Mouse (Mus musculus): ENCODE data around the gene Mark3. TPM values are rescaled to one million over a fixed set of nuclear protein-coding genes. Genes with fewer than 3 reads are reported as not detected.

Mark3 gene
- polyA plus RNA-seq, 1 experiment from 2014 or later, result 25.7 TPM

DNA sequence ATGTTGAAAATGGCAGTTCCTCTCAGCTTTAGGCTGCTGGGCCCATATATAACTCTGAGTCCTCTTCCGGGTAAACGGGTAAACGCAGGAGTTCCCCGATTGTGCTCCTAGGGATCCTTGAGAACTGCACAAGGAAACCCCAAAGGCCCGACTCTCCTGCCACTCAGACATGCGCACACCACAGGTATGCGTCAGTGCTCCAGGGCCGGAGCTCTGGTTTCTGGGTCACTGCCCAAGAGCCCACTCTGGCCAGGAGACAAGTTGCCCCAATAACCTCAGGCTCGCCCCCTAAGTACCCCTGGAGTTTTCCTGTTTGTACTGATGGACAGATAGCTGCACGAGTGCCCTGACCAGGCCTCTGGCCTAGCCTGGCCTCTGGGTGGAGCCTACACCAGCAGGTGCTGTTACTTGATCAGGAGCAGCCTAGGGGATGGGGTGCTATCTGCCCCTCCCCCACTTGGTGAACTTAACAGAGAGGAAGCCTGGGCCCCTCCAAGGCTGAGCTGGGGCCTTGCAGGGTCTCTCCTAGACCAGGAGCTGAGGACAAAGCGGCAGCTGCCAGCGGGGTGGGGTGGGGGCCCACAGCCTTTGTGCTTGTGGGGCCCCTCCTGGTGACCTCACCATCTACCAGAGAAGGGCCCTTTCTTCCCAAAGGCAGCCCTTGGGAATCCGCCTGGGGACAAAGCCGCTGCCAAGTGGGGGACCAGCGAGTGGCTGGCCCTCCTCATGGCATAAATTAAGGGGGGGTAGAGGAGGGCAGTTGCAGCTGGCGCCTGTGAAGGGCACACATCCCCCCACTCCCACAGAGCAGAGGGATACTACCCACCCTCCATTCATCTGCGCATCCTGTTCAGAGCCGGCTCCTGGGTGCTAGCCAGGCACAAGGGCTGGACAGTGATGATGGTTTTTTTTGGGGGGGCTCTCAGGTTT, 119.3 kb downstream of the Mark3 start:
- Histone ChIP-seq H3K9ac (ENCODE audit: low read length) (peak overlapping the region; percentile 52), H3K36me3 (ENCODE audit: control insufficient read depth, insufficient read depth) (no peaks in the 10 kb centered on the region), H3K27ac (ENCODE audit: low read length) (peak overlapping the region; percentile 56), H3K9me3 (replicated peaks; ENCODE audit: control insufficient read depth, low read length) (no peaks in the 10 kb centered on the region), H3K27me3 (ENCODE audit: control insufficient read depth, insufficient read depth, low read length) (no peaks in the 10 kb centered on the region), H3K4me1 (ENCODE audit: control insufficient read depth, insufficient read depth, low read length) (peaks cover 45% of the 10 kb centered on the region), H3K4me2 (ENCODE audit: low read depth, low read length) (peak overlapping the region; percentile 36; the same call in 1 of the 2 replicates), H3K4me3 (ENCODE audit: low read length) (no peak overlapping the region)
- ATAC-seq (replicated peaks; ENCODE audit: extremely low read depth, insufficient read depth, low FRiP score), result peak; percentile 31; the same call in 1 of the 2 replicates
- WGBS, result 58% methylated on average over 18 of the region's 18 CpGs

DNA sequence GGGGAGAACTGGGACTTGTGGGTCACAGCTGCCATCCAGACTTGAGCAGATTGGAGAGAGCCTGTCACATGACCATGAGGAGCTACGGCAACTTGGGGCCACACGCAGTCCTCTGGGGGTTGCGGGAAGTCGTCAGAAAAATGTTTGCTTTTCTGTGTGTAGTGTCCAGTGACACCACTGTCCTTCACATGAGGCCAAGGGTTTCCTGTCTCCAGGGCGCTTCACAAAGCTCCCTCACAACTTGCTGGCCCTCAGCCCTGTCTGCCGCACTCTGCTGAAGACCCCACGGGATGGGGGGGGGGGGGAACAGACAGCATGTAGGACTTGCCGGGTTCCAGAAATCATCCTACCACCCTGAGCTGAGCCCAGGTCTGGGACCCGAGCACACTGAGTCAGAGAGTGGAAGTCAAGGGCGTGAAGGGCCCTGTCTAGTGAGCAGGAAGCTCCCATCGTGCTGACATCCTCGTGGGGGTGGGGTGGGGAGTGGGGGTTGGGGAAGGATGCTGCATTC, 120.0 kb downstream of the Mark3 start:
- whole genome bisulfite sequencing, result 14% methylated on average over 12 of the region's 12 CpGs
- Histone ChIP-seq H3K4me2 (ENCODE audit: low read depth, low read length) (peak overlapping the region; percentile 36), H3K36me3 (ENCODE audit: control insufficient read depth, insufficient read depth) (no peaks in the 10 kb centered on the region), H3K9me3 (replicated peaks; ENCODE audit: control insufficient read depth, low read length) (no peaks in the 10 kb centered on the region), H3K4me3 (ENCODE audit: low read length) (no peak overlapping the region), H3K9ac (ENCODE audit: low read length) (peak overlapping the region; percentile 52), H3K27me3 (ENCODE audit: control insufficient read depth, insufficient read depth, low read length) (no peaks in the 10 kb centered on the region), H3K27ac (ENCODE audit: low read length) (peak overlapping the region; percentile 56), H3K4me1 (ENCODE audit: control insufficient read depth, insufficient read depth, low read length) (peaks cover 39% of the 10 kb centered on the region)
- peak; percentile 26 for ATAC-seq (replicated peaks; ENCODE audit: extremely low read depth, insufficient read depth, low FRiP score)

DNA sequence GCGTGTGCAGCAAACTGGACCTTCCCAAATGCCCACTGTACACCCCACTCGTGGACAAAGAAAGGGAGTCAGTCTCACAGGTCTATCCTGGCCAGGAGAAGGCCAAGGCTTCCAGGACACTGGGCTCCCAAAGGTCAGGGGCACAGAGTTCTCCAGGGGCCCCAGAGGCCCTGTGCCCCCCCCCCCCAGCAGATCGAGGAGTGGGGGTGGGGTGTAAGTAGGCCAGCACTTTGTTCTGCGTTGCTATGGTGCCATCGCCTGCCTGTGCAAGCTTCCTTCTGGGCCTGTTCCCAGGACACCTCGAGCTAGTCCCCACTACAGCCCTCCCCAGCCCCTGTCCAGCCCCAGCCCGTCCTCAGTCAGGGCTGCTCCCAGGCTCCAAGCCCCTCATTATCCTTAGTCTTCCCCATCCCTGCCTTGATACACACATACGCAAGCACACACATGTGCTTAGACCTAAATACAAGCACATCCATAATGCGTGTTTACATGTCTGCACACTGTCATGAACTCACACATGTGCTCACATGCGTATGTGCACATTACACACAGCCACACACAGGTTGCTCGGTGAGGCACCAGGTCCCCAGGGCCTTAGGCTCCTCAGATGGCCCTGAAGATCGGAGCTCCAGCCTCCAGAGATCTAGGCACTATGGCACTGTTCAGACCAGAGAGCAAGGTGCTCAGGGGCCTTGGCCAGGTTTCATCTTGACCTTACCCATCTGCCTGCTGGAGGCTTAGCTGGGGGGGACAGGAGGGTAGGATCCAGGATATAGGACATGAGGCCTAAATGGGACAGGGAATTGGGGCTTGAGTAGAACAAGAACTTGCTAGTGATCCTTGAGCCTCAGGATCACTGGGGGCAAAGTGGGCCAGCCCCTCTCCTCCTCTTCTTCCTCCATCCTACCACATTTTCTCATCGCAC, 120.8 kb downstream of the Mark3 start:
- 68% methylated on average over 13 of the region's 13 CpGs for WGBS
- peak overlapping the region; percentile 34; the same call in 1 of the 2 replicates for H3K9ac ChIP-seq (ENCODE audit: low read length)
- ATAC-seq (replicated peaks; ENCODE audit: extremely low read depth, insufficient read depth, low FRiP score), result no peak

DNA sequence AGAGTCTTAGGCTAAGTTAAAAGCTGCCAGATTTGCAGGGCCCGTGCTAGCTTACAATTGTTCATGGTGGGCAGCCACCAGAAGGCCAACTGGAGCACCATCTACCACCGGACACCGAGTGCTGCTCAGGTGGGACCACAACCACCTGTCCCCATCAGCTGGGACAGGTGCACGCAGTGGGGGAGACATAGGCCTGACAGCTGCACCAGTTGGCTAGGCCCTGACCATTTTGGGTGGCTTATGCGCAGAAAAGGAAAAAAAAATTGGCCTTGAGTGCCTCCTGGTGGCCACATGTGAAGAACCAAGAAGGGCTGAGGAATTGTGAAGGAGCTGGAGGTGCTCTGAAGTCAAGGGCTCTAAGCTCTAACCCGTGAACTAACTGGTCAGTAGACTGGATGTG, 121.9 kb downstream of the Mark3 start:
- 31% methylated on average over 6 of the region's 6 CpGs for WGBS
- Histone ChIP-seq H3K27me3 (ENCODE audit: control insufficient read depth, insufficient read depth, low read length) (no peaks in the 10 kb centered on the region), H3K9ac (ENCODE audit: low read length) (no peak overlapping the region), H3K4me1 (ENCODE audit: control insufficient read depth, insufficient read depth, low read length) (peaks cover 29% of the 10 kb centered on the region), H3K9me3 (replicated peaks; ENCODE audit: control insufficient read depth, low read length) (no peaks in the 10 kb centered on the region), H3K4me2 (ENCODE audit: low read depth, low read length) (no peak overlapping the region), H3K27ac (ENCODE audit: low read length) (no peak overlapping the region), H3K36me3 (ENCODE audit: control insufficient read depth, insufficient read depth) (no peaks in the 10 kb centered on the region), H3K4me3 (ENCODE audit: low read length) (no peak overlapping the region)
- no peak for ATAC-seq (replicated peaks; ENCODE audit: extremely low read depth, insufficient read depth, low FRiP score)

More for the DNA sequence above, 120.8 kb downstream of the Mark3 start:
- Histone ChIP-seq H3K36me3 (ENCODE audit: control insufficient read depth, insufficient read depth) (no peaks in the 10 kb centered on the region), H3K4me2 (ENCODE audit: low read depth, low read length) (no peak overlapping the region), H3K27me3 (ENCODE audit: control insufficient read depth, insufficient read depth, low read length) (no peaks in the 10 kb centered on the region), H3K9me3 (replicated peaks; ENCODE audit: control insufficient read depth, low read length) (no peaks in the 10 kb centered on the region), H3K27ac (ENCODE audit: low read length) (peak overlapping the region; percentile 32; the same call in 1 of the 2 replicates), H3K4me3 (ENCODE audit: low read length) (no peak overlapping the region), H3K4me1 (ENCODE audit: control insufficient read depth, insufficient read depth, low read length) (peaks cover 32% of the 10 kb centered on the region)

DNA sequence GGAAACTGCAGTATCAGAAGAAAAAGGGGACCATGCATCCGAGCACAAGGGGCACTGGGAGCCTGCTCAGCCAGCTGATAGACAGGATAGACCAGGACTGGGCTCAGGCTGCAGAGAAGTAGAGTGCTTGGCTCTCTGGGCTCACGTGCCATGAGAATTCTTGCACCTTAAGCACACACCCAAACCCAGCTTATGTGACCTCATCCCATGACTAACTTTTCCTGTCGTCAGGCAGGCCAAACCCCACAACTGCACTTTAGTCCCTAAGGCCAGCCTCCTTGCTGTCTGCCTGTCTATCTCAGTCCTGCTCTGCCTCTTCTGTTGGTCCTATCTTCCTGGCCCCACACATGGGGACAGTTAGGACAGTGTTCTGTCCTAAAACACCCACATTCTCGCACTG, 123.4 kb downstream of the Mark3 start:
- WGBS, result 54% methylated on average over 4 of the region's 4 CpGs
- peaks cover 21% of the 10 kb centered on the region for H3K4me1 ChIP-seq (ENCODE audit: control insufficient read depth, insufficient read depth, low read length)
- H3K9ac ChIP-seq (ENCODE audit: low read length), result no peak overlapping the region

DNA sequence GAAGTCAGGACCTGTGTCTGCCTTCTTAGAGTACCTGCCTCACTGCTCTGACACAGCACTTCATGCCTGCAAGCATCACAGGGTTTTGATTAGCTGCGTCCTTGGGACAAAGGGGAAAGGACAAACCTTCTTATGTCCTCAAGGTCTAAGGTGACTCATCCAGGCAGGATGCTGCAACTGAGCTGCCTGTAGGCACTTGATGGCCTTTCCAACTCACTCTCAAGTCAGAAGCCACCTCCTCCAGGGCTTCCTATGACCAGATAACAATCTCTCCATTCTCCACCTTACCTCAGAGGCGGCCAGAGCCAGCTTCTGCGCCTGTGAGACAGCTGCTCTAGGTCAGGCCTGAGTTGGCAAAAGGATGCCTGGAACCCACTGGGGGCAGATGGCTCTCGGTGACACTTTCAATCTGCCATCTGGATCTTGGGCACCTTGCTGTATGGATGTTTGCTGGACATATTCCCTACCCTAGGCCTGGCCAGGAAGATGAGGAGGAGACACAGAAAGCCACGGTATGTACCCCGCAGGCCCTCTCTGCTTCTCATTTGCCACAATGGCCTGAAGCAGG, 124.1 kb downstream of the Mark3 start:
- peaks cover 17% of the 10 kb centered on the region for H3K4me1 ChIP-seq (ENCODE audit: control insufficient read depth, insufficient read depth, low read length)
- no peaks in the 10 kb centered on the region for H3K27me3 ChIP-seq (ENCODE audit: control insufficient read depth, insufficient read depth, low read length)
- H3K36me3 ChIP-seq (ENCODE audit: control insufficient read depth, insufficient read depth), result no peaks in the 10 kb centered on the region
- H3K9me3 ChIP-seq (replicated peaks; ENCODE audit: control insufficient read depth, low read length), result no peaks in the 10 kb centered on the region
- no peak overlapping the region for H3K4me2 ChIP-seq (ENCODE audit: low read depth, low read length)
- ATAC-seq (replicated peaks; ENCODE audit: extremely low read depth, insufficient read depth, low FRiP score), result no peak
- WGBS, result 77% methylated on average over 6 of the region's 6 CpGs
- no peak overlapping the region for H3K27ac ChIP-seq (ENCODE audit: low read length)
- no peak overlapping the region for H3K4me3 ChIP-seq (ENCODE audit: low read length)
- no peak overlapping the region for H3K9ac ChIP-seq (ENCODE audit: low read length)

More for the DNA sequence above, 123.4 kb downstream of the Mark3 start:
- no peak overlapping the region for H3K4me3 ChIP-seq (ENCODE audit: low read length)
- ATAC-seq (replicated peaks; ENCODE audit: extremely low read depth, insufficient read depth, low FRiP score), result no peak
- H3K9me3 ChIP-seq (replicated peaks; ENCODE audit: control insufficient read depth, low read length), result no peaks in the 10 kb centered on the region
- H3K4me2 ChIP-seq (ENCODE audit: low read depth, low read length), result no peak overlapping the region
- no peak overlapping the region for H3K27ac ChIP-seq (ENCODE audit: low read length)
- H3K27me3 ChIP-seq (ENCODE audit: control insufficient read depth, insufficient read depth, low read length), result no peaks in the 10 kb centered on the region
- no peaks in the 10 kb centered on the region for H3K36me3 ChIP-seq (ENCODE audit: control insufficient read depth, insufficient read depth)

DNA sequence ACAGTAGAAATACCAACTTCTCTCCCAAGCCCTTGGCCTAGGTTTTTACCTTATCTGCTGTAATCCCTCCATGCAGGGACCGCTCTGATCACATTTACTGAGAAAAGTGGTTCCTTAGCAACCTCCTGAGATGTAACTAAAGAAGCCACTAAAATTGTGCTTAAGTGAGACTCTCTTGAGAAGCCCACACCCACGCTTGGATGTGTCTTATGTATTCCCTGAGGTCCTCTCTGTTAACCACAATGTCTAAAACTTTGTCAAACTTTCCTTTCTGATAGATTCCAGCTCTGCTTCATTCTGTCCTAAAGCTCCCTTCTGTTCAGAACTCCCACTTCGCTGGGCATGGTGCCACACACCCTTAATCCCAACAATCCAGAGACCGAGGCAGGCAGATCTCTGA, 125.2 kb downstream of the Mark3 start:
- 78% methylated on average over 4 of the region's 4 CpGs for WGBS
- ATAC-seq (replicated peaks; ENCODE audit: extremely low read depth, insufficient read depth, low FRiP score), result no peak
- no peak overlapping the region for H3K9ac ChIP-seq (ENCODE audit: low read length)

DNA sequence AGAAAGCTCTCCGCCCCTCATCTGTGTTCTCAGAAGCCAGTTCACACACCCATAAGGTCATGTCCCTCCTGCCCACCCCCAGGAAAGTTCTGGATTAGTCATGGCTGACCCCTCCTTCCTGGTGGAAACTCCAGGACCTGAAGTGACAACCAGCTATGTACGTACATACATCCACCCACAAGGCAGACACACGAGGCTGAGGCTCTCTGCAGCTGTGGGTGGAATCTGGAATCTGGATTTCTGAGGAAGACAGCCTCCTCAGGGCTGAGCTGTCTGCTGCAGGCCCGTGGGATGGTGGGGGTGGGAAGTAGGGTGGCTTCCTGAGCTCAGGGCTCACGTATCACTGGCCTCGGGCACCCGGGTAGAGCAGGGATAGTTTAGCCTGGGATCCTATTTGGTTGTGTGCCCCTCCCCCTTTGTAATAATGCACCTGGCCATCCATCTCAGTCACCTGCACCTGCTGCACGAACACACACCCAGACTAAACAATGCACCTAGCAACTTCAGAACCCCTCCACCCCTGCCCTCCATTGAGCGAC, 126.7 kb downstream of the Mark3 start:
- no peak overlapping the region for H3K4me2 ChIP-seq (ENCODE audit: low read depth, low read length)
- WGBS, result 61% methylated on average over 9 of the region's 9 CpGs
- no peak overlapping the region for H3K27ac ChIP-seq (ENCODE audit: low read length)
- no peak overlapping the region for H3K4me3 ChIP-seq (ENCODE audit: low read length)
- no peak overlapping the region for H3K9ac ChIP-seq (ENCODE audit: low read length)
- peaks cover 17% of the 10 kb centered on the region for H3K4me1 ChIP-seq (ENCODE audit: control insufficient read depth, insufficient read depth, low read length)
- no peak for ATAC-seq (replicated peaks; ENCODE audit: extremely low read depth, insufficient read depth, low FRiP score)
- H3K36me3 ChIP-seq (ENCODE audit: control insufficient read depth, insufficient read depth), result no peaks in the 10 kb centered on the region
- no peaks in the 10 kb centered on the region for H3K9me3 ChIP-seq (replicated peaks; ENCODE audit: control insufficient read depth, low read length)
- no peaks in the 10 kb centered on the region for H3K27me3 ChIP-seq (ENCODE audit: control insufficient read depth, insufficient read depth, low read length)

More for the DNA sequence above, 125.2 kb downstream of the Mark3 start:
- Histone ChIP-seq H3K27ac (ENCODE audit: low read length) (no peak overlapping the region), H3K4me1 (ENCODE audit: control insufficient read depth, insufficient read depth, low read length) (peaks cover 8% of the 10 kb centered on the region), H3K4me3 (ENCODE audit: low read length) (no peak overlapping the region), H3K36me3 (ENCODE audit: control insufficient read depth, insufficient read depth) (no peaks in the 10 kb centered on the region), H3K27me3 (ENCODE audit: control insufficient read depth, insufficient read depth, low read length) (no peaks in the 10 kb centered on the region), H3K4me2 (ENCODE audit: low read depth, low read length) (no peak overlapping the region), H3K9me3 (replicated peaks; ENCODE audit: control insufficient read depth, low read length) (no peaks in the 10 kb centered on the region)
